Mouse (Mus musculus): ENCODE results near the gene Fam198b.

GRCm38 (mm10) chr3:79967346-79967745 lies 83.0 kb downstream of the Fam198b start:
- TF ChIP-seq CTCF (IDR thresholded peaks at IDR 0.05; ENCODE audit: low read depth, low read length) (no peak), POLR2A (IDR thresholded peaks at IDR 0.05; ENCODE audit: extremely low read depth, insufficient read depth, low read length) (no peak)
